In the genomic region with DNA sequence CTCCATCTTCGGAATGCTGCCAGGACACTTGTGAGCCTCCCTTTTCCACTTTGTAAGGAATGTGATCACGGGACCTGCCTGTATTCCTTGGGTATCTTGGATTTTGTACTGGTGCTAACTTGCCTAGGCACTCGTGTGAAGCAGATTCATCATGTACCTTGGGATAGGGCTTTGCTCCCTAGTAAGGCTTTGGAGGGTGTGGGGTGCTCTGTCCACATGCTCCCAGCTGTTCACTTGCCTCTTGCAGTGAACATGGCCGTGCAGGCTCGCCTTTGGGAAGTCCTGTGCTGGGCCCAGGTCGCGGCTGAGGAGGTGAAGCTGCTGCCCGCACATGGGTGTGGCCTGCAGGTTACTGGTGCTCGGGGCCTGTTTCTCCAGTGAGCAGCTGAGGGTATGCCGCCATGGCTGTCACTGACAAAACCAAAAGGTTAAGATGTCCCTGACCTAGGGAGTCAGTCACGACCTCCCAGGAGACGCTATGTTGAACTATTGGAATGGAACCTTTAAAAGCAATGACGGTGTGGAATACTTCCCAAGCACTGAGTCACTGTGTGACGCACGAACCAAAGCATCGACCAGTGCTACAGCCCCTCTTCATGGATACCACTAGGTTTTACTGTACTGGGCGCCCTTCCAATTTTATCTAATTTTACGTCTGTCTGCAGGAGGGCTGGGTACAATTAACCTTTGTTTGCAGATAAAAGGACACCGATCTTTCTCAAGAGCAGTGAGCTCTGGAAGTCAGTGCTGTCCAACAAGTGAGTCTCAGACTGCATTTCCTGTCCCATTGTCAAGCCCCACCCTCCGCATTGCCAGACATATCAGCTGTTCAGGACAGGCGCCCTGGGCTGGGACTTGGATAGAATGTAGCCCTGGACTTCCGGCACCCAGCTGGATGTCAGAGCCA, we compare ENCODE assay signal across 9 mouse cellular contexts. TPM values are rescaled to one million over a fixed set of nuclear protein-coding genes. Genes with fewer than 3 reads are reported as not detected.
A peak's percentile ranks its signal among the peaks of the same experiment; 100 is the strongest.
DNase-seq lines count a peak whose midpoint lies in the region; ATAC-seq and TF ChIP-seq lines count a peak whose summit lies in the region.
"Had no signal": no experiment of that assay in that cellular context is flagged by ENCODE, and none has a peak within 500 bp of the region (broad histone marks: within the 10 kb centered on the region; RNA-seq: fewer than 3 reads in every experiment).

No protein-coding gene starts in this region.

- no peaks in the 10 kb centered on the region for H3K9me3 ChIP-seq in megakaryocyte, embryonic 14.5 days
- no peaks in the 10 kb centered on the region for H3K9me3 ChIP-seq in intestine, embryonic 15.5 days
- no peaks in the 10 kb centered on the region for H3K9me3 ChIP-seq in limb, embryonic 14.5 days (ENCODE audit: control insufficient read depth, low read length)
- H3K9me3 ChIP-seq: neural tube, embryonic 13.5 days had no signal

- peak; percentile 42 for DNase-seq in brain, embryonic 14.5 days (ENCODE audit: low read depth)
- DNase-seq in gastrocnemius, adult 8-10 months (ENCODE audit: low spot score in 2 of 2): peak; percentile 51 to 72
- DNase-seq in limb, embryonic 14.5 days (ENCODE audit: low spot score): peak; percentile 47
- DNase-seq in naive thymus-derived CD4-positive, alpha-beta T cell, adult 2 months (ENCODE audit: low read depth): peak; percentile 45

- no peaks in the 10 kb centered on the region for H3K27me3 ChIP-seq in megakaryocyte, embryonic 14.5 days (replicated peaks)
- H3K27me3 ChIP-seq in intestine, embryonic 15.5 days (replicated peaks): no peaks in the 10 kb centered on the region
- no peaks in the 10 kb centered on the region for H3K27me3 ChIP-seq in limb, embryonic 14.5 days (ENCODE audit: control insufficient read depth, insufficient read depth, low read length)
- H3K27me3 ChIP-seq: neural tube, embryonic 13.5 days had no signal

- 0 out of 2 replicates have a peak, but pooled peaks have one; percentile 5 for TF ChIP-seq POLR2A in brain, embryonic 14.5 days (IDR thresholded peaks at IDR 0.05; ENCODE audit: borderline replicate concordance, extremely low read depth, insufficient read depth, insufficient read length, poor library complexity, severe bottlenecking)
- TF ChIP-seq POLR2A in limb, embryonic 14.5 days (IDR thresholded peaks at IDR 0.05; ENCODE audit: borderline replicate concordance, extremely low read depth, insufficient read depth, insufficient read length): no peak

- TF ChIP-seq CTCF in brain, embryonic 14.5 days (IDR thresholded peaks at IDR 0.05; ENCODE audit: borderline replicate concordance, extremely low read depth, insufficient read depth, insufficient read length): no peak

- no peak for ATAC-seq in megakaryocyte, adult 5-6 weeks (ENCODE audit: poor library complexity, severe bottlenecking)
- ATAC-seq in intestine, embryonic 15.5 days: peak; percentile 22
- ATAC-seq in limb, embryonic 14.5 days (ENCODE audit: low FRiP score, low read depth): no peak
- no peak for ATAC-seq in activated CD4-positive, CD25-positive, alpha-beta regulatory T cell, adult 4 months

- peak overlapping the region; percentile 62 for H3K27ac ChIP-seq in intestine, embryonic 15.5 days
- peak overlapping the region; percentile 11 for H3K27ac ChIP-seq in limb, embryonic 14.5 days (replicated peaks; ENCODE audit: low read depth, low read length)

- H3K4me2 ChIP-seq in intestine, embryonic 15.5 days (replicated peaks): no peak overlapping the region
- no peak overlapping the region for H3K4me2 ChIP-seq in limb, embryonic 14.5 days (replicated peaks; ENCODE audit: low read depth, low read length, severe bottlenecking)
- H3K4me2 ChIP-seq: neural tube, embryonic 13.5 days had no signal

- peaks cover 82% of the 10 kb centered on the region for H3K36me3 ChIP-seq in megakaryocyte, embryonic 14.5 days (replicated peaks; ENCODE audit: low read length)
- peaks cover 13% of the 10 kb centered on the region for H3K36me3 ChIP-seq in intestine, embryonic 15.5 days
- peaks cover 74% of the 10 kb centered on the region for H3K36me3 ChIP-seq in limb, embryonic 14.5 days (ENCODE audit: control insufficient read depth, insufficient read depth, low read length)

- 16% methylated on average over 22 of the region's 22 CpGs for WGBS in intestine, embryonic 15.5 days
- WGBS in limb, embryonic 14.5 days: 16% methylated on average over 22 of the region's 22 CpGs

- no peak overlapping the region for H3K9ac ChIP-seq in intestine, embryonic 15.5 days
- no peak overlapping the region for H3K9ac ChIP-seq in limb, embryonic 14.5 days (ENCODE audit: low read depth, low read length, severe bottlenecking)
- H3K9ac ChIP-seq: neural tube, embryonic 13.5 days had no signal

- H3K4me3 ChIP-seq in megakaryocyte, embryonic 14.5 days (replicated peaks): peak overlapping the region; percentile 47
- no peak overlapping the region for H3K4me3 ChIP-seq in intestine, embryonic 15.5 days (replicated peaks)
- H3K4me3 ChIP-seq in limb, embryonic 14.5 days (replicated peaks; ENCODE audit: low read length): no peak overlapping the region
- H3K4me3 ChIP-seq: neural tube, embryonic 13.5 days had no signal

- peaks cover 58% of the 10 kb centered on the region for H3K4me1 ChIP-seq in megakaryocyte, embryonic 14.5 days
- H3K4me1 ChIP-seq in intestine, embryonic 15.5 days (replicated peaks): peaks cover 24% of the 10 kb centered on the region
- H3K4me1 ChIP-seq in limb, embryonic 14.5 days (ENCODE audit: control insufficient read depth, insufficient read depth, low read length): peaks cover 11% of the 10 kb centered on the region

RNA-seq across cellular contexts. Expression of a gene that starts 5.2 kb away (rescaled TPM):
- polyA plus RNA-seq in megakaryocyte, embryonic 14.5 days (2012; ENCODE audit: insufficient read depth, low replicate concordance): 5,967 and 19,384 TPM in 2 replicates
- total RNA-seq in megakaryocyte, adult 5-6 weeks (2015): 2,892 and 2,923 TPM in 2 replicates
- 1,028 and 1,070 TPM in 2 replicates for total RNA-seq in megakaryocyte, adult 5-6 weeks (2017)
- 2,343 and 3,527 TPM in 2 replicates for polyA plus RNA-seq in brain, embryonic 14.5 days (2012; rRNA removed)
- total RNA-seq in gastrocnemius, adult 8-10 months (2022): over 10,000 TPM; 10,104 to 14,130 (median 11,228) TPM
- polyA plus RNA-seq in intestine, embryonic 15.5 days (2015; fragmentation: Nextera tagmentation; extraction: Ambion mirVana): 2,230 and 2,316 TPM in 2 replicates
- polyA plus RNA-seq in limb, embryonic 14.5 days (2012; rRNA removed): 3,758 and 4,454 TPM in 2 replicates
- 1,656 and 1,691 TPM in 2 replicates for polyA plus RNA-seq in limb, embryonic 14.5 days (2014; fragmentation: Nextera tagmentation; extraction: Ambion mirVana)
- 100 to 1,000 TPM; 300 to 540 TPM for polyA plus RNA-seq in activated CD4-positive, CD25-positive, alpha-beta regulatory T cell, adult 4 months (2017; shearing (Covaris generic))

RNA-seq across cellular contexts. Expression of a gene that starts 16.1 kb away (rescaled TPM):
- polyA plus RNA-seq in megakaryocyte, embryonic 14.5 days (2012; ENCODE audit: insufficient read depth, low replicate concordance): 20.6 and 36.4 TPM in 2 replicates
- 18.6 and 20.1 TPM in 2 replicates for total RNA-seq in megakaryocyte, adult 5-6 weeks (2015)
- total RNA-seq in megakaryocyte, adult 5-6 weeks (2017): 14.3 and 21.7 TPM in 2 replicates
- polyA plus RNA-seq in brain, embryonic 14.5 days (2012; rRNA removed): 29.9 TPM in 2 replicates
- 1 to 10 TPM; 6.6 to 8.9 (median 7.5) TPM for total RNA-seq in gastrocnemius, adult 8-10 months (2022)
- polyA plus RNA-seq in intestine, embryonic 15.5 days (2015; fragmentation: Nextera tagmentation; extraction: Ambion mirVana): 6.9 and 7.2 TPM in 2 replicates
- polyA plus RNA-seq in limb, embryonic 14.5 days (2012; rRNA removed): 64.7 and 78.6 TPM in 2 replicates
- 25.9 and 34.1 TPM in 2 replicates for polyA plus RNA-seq in limb, embryonic 14.5 days (2014; fragmentation: Nextera tagmentation; extraction: Ambion mirVana)
- 10 to 100 TPM in 1 of 2 experiments, 1 to 10 TPM in 1; 6.9 to 13.3 TPM for polyA plus RNA-seq in activated CD4-positive, CD25-positive, alpha-beta regulatory T cell, adult 4 months (2017; shearing (Covaris generic))

RNA-seq across cellular contexts. Expression of a gene that starts 29.4 kb away (rescaled TPM):
- polyA plus RNA-seq in megakaryocyte, embryonic 14.5 days (2012; ENCODE audit: insufficient read depth, low replicate concordance): 18.4 and 24.5 TPM in 2 replicates
- 8.5 and 12.1 TPM in 2 replicates for total RNA-seq in megakaryocyte, adult 5-6 weeks (2015)
- 22.6 and 24.6 TPM in 2 replicates for total RNA-seq in megakaryocyte, adult 5-6 weeks (2017)
- 32.6 and 34.6 TPM in 2 replicates for polyA plus RNA-seq in brain, embryonic 14.5 days (2012; rRNA removed)
- total RNA-seq in gastrocnemius, adult 8-10 months (2022): 10 to 100 TPM; 16.3 to 21.1 (median 19.0) TPM
- 68.1 and 70.3 TPM in 2 replicates for polyA plus RNA-seq in intestine, embryonic 15.5 days (2015; fragmentation: Nextera tagmentation; extraction: Ambion mirVana)
- polyA plus RNA-seq in limb, embryonic 14.5 days (2012; rRNA removed): 43.7 and 48.5 TPM in 2 replicates
- polyA plus RNA-seq in limb, embryonic 14.5 days (2014; fragmentation: Nextera tagmentation; extraction: Ambion mirVana): 54.2 TPM in 2 replicates
- polyA plus RNA-seq in activated CD4-positive, CD25-positive, alpha-beta regulatory T cell, adult 4 months (2017; shearing (Covaris generic)): 10 to 100 TPM; 40.6 to 50.3 TPM

RNA-seq across cellular contexts. Expression of a gene that starts 30.4 kb away (rescaled TPM):
- 92.0 and 141 TPM in 2 replicates for polyA plus RNA-seq in megakaryocyte, embryonic 14.5 days (2012; ENCODE audit: insufficient read depth, low replicate concordance)
- 195 and 225 TPM in 2 replicates for total RNA-seq in megakaryocyte, adult 5-6 weeks (2015)
- total RNA-seq in megakaryocyte, adult 5-6 weeks (2017): 181 and 231 TPM in 2 replicates
- polyA plus RNA-seq in brain, embryonic 14.5 days (2012; rRNA removed): 169 and 213 TPM in 2 replicates
- 10 to 100 TPM in 2 of 4 experiments, 1 to 10 TPM in 2; 7.3 to 14.0 (median 9.1) TPM for total RNA-seq in gastrocnemius, adult 8-10 months (2022)
- 83.3 and 96.9 TPM in 2 replicates for polyA plus RNA-seq in intestine, embryonic 15.5 days (2015; fragmentation: Nextera tagmentation; extraction: Ambion mirVana)
- polyA plus RNA-seq in limb, embryonic 14.5 days (2012; rRNA removed): 250 and 270 TPM in 2 replicates
- polyA plus RNA-seq in limb, embryonic 14.5 days (2014; fragmentation: Nextera tagmentation; extraction: Ambion mirVana): 82.9 and 96.9 TPM in 2 replicates
- polyA plus RNA-seq in activated CD4-positive, CD25-positive, alpha-beta regulatory T cell, adult 4 months (2017; shearing (Covaris generic)): 10 to 100 TPM; 33.1 to 61.3 TPM

RNA-seq across cellular contexts. Expression of a gene that starts 30.5 kb away (rescaled TPM):
- 68.3 and 124 TPM in 2 replicates for polyA plus RNA-seq in megakaryocyte, embryonic 14.5 days (2012; ENCODE audit: insufficient read depth, low replicate concordance)
- total RNA-seq in megakaryocyte, adult 5-6 weeks (2015): 91.9 and 106 TPM in 2 replicates
- total RNA-seq in megakaryocyte, adult 5-6 weeks (2017): 72.8 and 81.9 TPM in 2 replicates
- polyA plus RNA-seq in brain, embryonic 14.5 days (2012; rRNA removed): 48.9 and 54.4 TPM in 2 replicates
- 100 to 1,000 TPM; 224 to 255 (median 228) TPM for total RNA-seq in gastrocnemius, adult 8-10 months (2022)
- 267 and 273 TPM in 2 replicates for polyA plus RNA-seq in intestine, embryonic 15.5 days (2015; fragmentation: Nextera tagmentation; extraction: Ambion mirVana)
- 56.5 and 75.0 TPM in 2 replicates for polyA plus RNA-seq in limb, embryonic 14.5 days (2012; rRNA removed)
- polyA plus RNA-seq in limb, embryonic 14.5 days (2014; fragmentation: Nextera tagmentation; extraction: Ambion mirVana): 189 and 199 TPM in 2 replicates
- polyA plus RNA-seq in activated CD4-positive, CD25-positive, alpha-beta regulatory T cell, adult 4 months (2017; shearing (Covaris generic)): 10 to 100 TPM; 85.7 to 89.0 TPM
